In genomic region chr9:119972582-119972981, GRCm38 (mm10) we compare ENCODE assay signal across 13 mouse cellular contexts. TPM values are rescaled to one million over a fixed set of nuclear protein-coding genes. Genes with fewer than 3 reads are reported as not detected.
DNase-seq lines count a peak whose midpoint lies in the region; ATAC-seq lines count a peak whose summit lies in the region.
"Had no signal": no experiment of that assay in that cellular context is flagged by ENCODE, and none has a peak within 500 bp of the region (broad histone marks: within the 10 kb centered on the region; RNA-seq: fewer than 3 reads in every experiment).

No protein-coding gene starts in this region.

- DNase-seq in adrenal gland, postnatal 14 days, result peak; percentile 40
- no peak for DNase-seq in adrenal gland, adult 8-10 months
- DNase-seq in kidney, adult 18-20 months, result peak; percentile 28
- no peak for DNase-seq in kidney, postnatal 4 days
- peak; percentile 32 to 70 for DNase-seq in gastrocnemius, adult 8-10 months (ENCODE audit: low spot score in 2 of 2)
- no peak for DNase-seq in frontal cortex, postnatal 25 days (ENCODE audit: low spot score in 2 of 2)
- no peak for DNase-seq in right cerebral cortex, postnatal 10 days (ENCODE audit: low spot score in 2 of 2)

- peak; percentile 33; the same call in 1 of the 2 replicates for ATAC-seq in cerebellum, adult (ENCODE audit: insufficient number of reproducible peaks, low FRiP score, low TSS enrichment)
- ATAC-seq: forebrain, embryonic 13.5 days; intestine, embryonic 16.5 days; liver, embryonic 12.5 days had no signal

RNA-seq across cellular contexts. Expression of gene Csrnp1, which starts 11.9 kb away (rescaled TPM):
- 17.8 and 24.5 TPM in 2 replicates for total RNA-seq in adrenal gland, postnatal 14 days (2021)
- 10 to 100 TPM in 3 of 4 experiments, 1 to 10 TPM in 1; 7.7 to 69.5 (median 16.0) TPM for total RNA-seq in adrenal gland, adult 8-10 months (2022)
- 10 to 100 TPM in 1 of 4 experiments, 1 to 10 TPM in 3; 3.6 to 10.2 (median 5.9) TPM for total RNA-seq in gastrocnemius, adult 8-10 months (2022)

RNA-seq across cellular contexts. Expression of gene Ttc21a, which starts 35.2 kb away (rescaled TPM):
- total RNA-seq in adrenal gland, postnatal 14 days (2021), result 0.11 TPM in 2 replicates
- under 1 TPM; 0.09 to 0.43 (median 0.28) TPM for total RNA-seq in adrenal gland, adult 8-10 months (2022)
- total RNA-seq in gastrocnemius, adult 8-10 months (2022), result not detected
- total RNA-seq: heart, postnatal 10 days had no signal

RNA-seq across cellular contexts. Expression of gene Gorasp1, which starts 35.2 kb away (rescaled TPM):
- 17.0 and 22.3 TPM in 2 replicates for total RNA-seq in adrenal gland, postnatal 14 days (2021)
- 10 to 100 TPM; 31.7 to 45.8 (median 42.3) TPM for total RNA-seq in adrenal gland, adult 8-10 months (2022)
- 10 to 100 TPM; 21.7 to 25.8 (median 24.7) TPM for total RNA-seq in gastrocnemius, adult 8-10 months (2022)

RNA-seq across cellular contexts. Expression of gene Xirp1, which starts 50.8 kb away (rescaled TPM):
- 0.22 and 0.30 TPM in 2 replicates for total RNA-seq in adrenal gland, postnatal 14 days (2021)
- total RNA-seq in adrenal gland, adult 8-10 months (2022), result under 1 TPM; 0.06 to 0.16 (median 0.10) TPM
- 100 to 1,000 TPM in 2 of 4 experiments, 10 to 100 TPM in 2; 68.7 to 171 (median 104) TPM for total RNA-seq in gastrocnemius, adult 8-10 months (2022)
- total RNA-seq: neutrophil, adult 5-6 weeks had no signal

Comparison
In these comparisons a context has a peak if more than half of its experiments do, and no peak if none do; other contexts are left out.
1. DNase-seq: peak in adrenal gland, postnatal 14 days (single experiment), kidney, adult 18-20 months (single experiment) and gastrocnemius, adult 8-10 months (2 of 2); none in adrenal gland, adult 8-10 months (single experiment), kidney, postnatal 4 days (0 of 2), frontal cortex, postnatal 25 days (0 of 2) and right cerebral cortex, postnatal 10 days (0 of 2).